Mouse (Mus musculus) 3T3-L1 (cell line): ENCODE measurements around the gene Shisa7.
"Not testable (repeated sequence)": the region's sequence is repeated elsewhere in the genome, so short reads cannot be mapped to it uniquely, and the experiment has no call there.

ENCODE experiments used
- DNase-seq: peaks from one replicate; pipeline ENCODE4 v3.0.0-alpha.2; 2015; ENCODE audit warnings: low read depth, low spot score

Shisa7 gene

GRCm38 (mm10) chr7:4844245-4844916, at the start of gene Shisa7:
Gene Shisa7 (minus strand): TSS chr7:4844696.
- DNase-seq: no peak

DNA sequence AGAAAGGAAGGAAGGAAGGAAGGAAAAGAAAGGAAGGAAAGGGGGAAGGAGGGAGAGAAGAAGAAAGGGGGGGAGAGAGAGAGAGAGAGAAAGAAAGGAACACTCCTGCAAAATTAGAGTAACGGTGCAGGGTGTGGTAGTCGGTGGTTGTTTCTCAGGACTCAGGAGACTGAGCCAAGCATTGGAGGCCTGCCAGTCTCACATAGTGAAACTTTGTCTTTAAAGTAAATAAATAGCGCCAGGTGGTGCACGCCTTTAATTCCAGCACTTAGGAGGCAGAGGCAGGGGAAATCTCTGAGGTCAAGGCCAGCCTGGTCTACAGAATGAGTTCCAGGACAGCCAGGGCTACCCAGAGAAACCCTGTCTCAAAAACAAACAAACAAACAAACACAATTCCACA, 42.2 kb upstream of the Shisa7 start:
- DNase-seq: peak; percentile 35

DNA sequence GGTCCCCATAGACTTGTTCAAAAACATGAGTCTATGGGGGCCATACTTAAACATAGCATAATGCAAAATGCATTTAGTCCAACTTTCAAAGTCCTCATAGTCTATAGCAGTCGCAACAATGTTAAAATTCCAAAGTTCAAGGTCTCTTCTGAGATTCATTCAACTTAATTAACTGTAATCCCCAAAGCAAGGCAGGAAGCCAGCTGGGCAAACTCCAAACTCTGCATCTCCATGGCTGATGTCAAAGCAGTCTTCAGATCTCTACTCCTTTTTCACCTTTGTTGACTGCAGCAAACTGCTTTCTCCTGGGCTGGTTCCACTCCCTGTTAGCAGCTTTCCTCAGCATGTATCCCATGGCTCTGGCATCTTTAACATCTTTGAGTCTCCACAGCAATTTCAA, 34.5 kb upstream of the Shisa7 start:
- not testable (repeated sequence) for DNase-seq

GRCm38 (mm10) chr7:4878186-4878585, 33.7 kb upstream of the Shisa7 start:
- DNase-seq: peak; percentile 34

- no peak for DNase-seq
These were observed 32.7 kb upstream of the Shisa7 start for GRCm38 (mm10) chr7:4877226-4877625.

DNA sequence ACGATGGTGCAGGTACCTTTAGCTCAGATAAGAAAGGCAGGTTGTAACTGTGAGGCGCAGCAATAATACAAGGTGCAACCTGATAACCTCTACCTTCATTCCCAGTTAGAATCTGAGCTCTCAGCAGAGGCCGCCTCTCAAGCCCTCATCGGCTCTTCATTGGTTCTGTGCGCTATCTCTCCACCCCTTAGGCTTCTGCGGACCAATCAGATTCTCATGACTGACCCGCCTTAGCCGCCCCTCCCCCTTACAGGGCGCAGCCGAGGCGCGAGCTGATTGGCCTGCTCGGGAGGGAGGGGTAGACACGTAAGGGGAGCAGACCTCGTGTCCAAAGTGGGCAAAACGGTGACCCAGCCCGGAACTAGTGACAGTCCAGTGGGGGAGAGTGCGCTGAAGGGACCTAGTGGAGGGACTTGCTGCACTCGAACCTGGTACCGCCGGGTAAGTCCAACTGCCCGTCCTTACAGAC, 32.3 kb upstream of the Shisa7 start, which contains the start of gene Isoc2a:
Gene Isoc2a (plus strand): TSS at position 401 of the 469 bp plus-strand sequence.
- DNase-seq: peak; percentile 92

DNA sequence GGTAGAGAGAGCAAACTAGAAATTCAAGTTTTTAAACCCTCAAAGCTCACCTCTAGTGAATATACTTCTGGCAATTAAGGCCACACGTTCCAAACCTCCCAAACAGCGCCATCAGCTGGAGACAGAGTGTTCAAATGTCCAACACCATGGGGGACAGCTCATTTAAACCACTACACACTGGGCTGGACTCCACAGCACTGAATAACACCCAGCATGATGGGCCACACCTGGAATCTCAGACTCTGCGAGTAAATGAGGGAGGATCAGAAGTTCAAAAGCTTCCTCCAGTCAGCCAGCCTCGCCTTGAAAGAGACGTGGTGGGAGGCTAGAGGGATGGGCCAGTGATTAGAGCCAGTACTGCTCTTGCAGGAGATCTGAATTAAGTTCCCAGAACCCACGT, 25.6 kb upstream of the Shisa7 start, which contains the start of gene Isoc2b:
Gene Isoc2b (minus strand): TSS at position 126 of the 400 bp plus-strand sequence.
- DNase-seq: no peak

DNA sequence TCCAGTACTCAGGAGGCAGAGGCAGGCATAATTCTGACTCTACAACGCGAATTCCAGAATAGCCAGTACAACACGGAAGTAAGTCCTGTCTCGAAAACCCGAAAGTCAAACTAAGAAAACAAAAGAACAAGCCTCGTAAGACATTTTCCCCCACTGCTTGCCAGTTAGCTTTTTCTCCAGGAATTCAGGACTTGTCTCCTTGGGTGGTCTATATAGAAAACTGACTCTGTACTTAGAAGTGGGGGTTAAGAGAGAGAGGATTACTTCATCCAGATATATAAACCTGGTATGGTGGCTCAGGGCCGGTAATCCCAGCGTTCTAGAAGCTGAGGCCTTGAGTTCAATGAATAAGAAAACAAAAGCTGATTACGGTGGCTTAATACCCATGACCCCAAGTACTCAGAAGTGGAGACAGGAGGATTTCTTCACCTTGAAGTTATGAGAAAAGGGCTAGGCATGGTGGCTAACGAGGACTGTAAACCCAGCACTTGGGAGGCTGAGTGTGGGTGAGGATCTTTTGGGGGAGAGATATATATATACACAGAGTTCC, 22.2 kb upstream of the Shisa7 start:
- peak; percentile 16 for DNase-seq

DNA sequence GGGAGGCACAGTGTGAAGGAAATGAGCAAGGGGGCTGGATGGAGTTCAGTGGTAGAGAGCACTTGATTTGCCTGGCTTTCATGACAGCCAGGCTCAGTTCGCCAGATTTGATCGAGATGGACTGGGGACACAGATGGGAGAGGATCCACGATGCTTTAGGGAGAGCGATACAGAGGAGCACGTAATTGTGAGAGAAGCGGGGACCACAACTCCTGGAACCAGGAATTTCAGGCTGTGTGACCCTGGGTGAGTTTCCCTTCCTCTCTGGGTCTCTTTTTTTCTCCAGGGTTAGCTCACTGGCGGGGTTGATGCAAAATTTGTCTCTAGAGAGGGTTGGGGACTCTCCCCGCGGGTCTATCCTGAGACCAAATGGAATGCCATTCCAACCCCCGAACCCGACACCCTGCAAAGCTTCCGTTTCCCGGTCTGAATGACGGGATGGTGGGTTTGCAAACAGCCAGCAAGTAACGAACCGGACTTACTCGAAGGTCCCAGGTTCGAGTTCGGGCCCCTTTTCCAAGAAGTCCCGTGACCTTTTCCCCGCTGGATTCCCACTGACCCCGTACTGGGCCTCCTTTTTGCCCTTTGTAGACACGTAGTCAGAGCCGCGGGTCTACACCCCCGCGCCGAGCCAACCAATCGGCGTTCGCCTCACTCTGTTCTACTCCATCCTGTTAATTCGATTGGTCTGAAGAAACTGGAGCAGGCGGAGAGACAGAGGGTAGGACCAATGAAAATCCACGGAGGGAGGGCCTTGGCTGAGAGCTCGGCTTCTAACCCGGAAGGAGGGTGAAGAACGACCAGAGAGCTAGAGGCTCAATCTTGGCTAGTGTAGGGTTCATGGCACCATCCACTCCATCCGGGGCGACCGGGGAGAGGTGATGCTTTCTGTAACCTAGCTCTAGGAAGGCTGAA, 21.3 kb upstream of the Shisa7 start:
- peak; percentile 94 for DNase-seq

DNA sequence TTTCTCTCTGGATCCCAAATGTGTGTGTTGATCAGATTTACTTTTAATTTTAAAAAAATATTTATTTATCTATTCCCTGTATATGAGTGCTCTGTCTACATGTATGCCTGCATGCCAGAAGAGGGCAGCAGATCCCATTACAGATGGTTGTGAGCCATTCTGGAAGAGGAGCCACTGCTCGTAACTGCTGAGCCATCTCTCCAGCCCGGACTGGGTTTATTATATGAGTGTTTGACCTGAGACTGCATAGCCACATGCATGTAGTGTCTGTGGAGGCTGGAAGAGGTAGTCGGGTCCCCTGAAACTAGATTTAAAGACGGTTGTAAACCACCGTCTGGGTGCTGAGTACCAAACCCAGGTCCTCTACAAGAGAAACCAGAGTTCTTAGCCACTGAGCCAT, 20.6 kb upstream of the Shisa7 start:
- DNase-seq: peak; percentile 64

DNA sequence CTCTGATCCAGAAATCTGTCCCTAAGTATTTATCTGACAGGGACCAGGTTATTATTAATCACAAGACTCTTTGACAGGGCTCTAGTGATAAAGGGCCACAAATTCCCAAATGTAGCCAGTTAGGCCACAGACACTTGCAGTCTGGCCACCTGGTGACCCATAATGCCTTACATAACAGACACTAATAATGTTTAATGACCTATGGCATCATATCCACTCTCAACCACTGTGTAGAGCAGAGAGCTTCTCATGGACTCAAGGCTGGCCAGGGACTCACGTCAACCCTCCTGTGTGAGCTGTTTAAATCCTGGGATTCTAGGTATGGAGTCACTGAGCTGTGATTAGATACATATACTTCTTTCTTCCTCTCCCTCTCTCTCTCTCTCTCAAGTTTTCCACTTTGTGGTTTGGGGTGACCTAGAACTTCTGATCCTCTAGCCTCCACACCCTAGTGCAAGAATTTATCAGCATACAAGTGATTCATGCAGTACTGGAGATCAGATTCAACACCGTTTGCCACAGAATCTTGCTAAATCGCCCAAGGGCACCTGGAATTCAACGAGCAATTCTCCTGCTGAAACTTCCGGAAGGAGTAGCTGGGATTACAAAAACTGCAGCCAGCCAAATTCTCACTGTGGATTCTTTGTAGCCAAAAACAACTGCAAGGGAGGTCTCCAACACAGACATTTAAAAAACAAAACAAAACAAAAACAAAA, 19.8 kb upstream of the Shisa7 start:
- DNase-seq: peak; percentile 64

GRCm38 (mm10) chr7:4863541-4864080, 19.1 kb upstream of the Shisa7 start:
- DNase-seq: peak; percentile 34

DNA sequence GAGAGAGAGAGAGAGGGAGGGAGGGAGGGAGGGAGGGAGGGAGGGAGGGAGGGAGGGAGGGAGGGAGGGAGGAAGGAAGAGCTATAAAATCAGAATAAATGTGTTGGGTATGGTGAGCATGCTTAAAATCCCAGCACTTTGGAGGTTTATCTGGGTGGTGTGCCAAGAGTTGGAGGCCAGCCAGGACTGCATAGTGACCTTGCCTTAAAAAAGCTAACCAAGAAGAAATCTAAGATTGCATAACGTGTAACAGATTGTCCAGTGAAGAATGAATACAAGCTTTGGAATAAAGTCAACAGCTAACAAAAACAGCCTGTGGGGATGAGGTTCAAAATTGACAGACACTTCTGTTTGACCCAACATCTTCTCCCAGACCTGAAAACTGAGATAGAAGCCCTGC, 18.5 kb upstream of the Shisa7 start:
- peak; percentile 87 for DNase-seq

- not testable (repeated sequence) for DNase-seq
These were observed 16.4 kb upstream of the Shisa7 start for GRCm38 (mm10) chr7:4860926-4861325.

DNA sequence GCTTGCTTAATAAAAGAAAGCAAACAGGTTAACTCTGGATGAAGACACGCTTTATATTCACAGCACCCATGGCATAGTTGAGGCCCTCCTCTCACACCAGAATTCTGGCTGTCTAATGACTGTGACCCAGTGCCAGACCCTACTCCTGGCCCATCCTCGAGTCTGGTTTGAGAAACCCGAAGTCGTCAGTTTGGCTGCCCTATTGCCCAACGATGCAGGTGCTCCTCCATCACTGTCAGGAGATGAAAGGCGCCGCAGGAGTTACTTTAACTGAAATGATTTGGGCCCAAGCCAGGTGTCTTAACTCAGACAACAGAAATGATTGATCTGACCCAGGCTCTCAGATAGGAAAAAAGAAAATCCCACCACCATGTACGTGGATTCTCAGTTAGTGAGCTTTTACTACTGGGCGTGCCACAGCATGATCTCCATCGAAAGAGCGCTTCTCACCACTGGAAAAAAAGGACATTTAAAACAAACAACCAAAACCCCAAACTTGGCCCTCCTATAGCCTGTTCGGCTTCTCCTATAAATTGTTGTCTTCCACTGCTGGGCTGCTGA, 15.0 kb upstream of the Shisa7 start:
- no peak for DNase-seq

- no peak for DNase-seq
These were observed 12.8 kb upstream of the Shisa7 start for GRCm38 (mm10) chr7:4857321-4857720.

DNA sequence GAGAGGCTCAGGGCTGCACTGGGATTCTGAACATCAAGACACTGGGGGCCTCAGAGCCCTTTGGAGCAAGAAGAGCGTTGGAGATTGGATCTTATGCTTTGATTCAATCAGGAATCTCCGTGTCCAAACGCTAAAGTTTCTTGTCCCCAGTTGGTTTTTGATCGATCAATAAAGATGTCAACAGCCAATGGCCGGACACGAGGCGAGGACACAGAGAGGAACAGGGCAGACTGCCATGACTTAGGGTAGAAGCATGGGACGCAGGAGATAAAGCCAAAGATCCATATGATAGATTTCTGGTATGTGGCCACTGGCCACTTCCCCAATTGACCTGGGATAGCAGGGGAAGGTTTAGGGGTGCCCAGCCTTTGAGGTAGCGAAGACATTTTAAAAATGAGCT, 12.0 kb upstream of the Shisa7 start:
- no peak for DNase-seq

DNA sequence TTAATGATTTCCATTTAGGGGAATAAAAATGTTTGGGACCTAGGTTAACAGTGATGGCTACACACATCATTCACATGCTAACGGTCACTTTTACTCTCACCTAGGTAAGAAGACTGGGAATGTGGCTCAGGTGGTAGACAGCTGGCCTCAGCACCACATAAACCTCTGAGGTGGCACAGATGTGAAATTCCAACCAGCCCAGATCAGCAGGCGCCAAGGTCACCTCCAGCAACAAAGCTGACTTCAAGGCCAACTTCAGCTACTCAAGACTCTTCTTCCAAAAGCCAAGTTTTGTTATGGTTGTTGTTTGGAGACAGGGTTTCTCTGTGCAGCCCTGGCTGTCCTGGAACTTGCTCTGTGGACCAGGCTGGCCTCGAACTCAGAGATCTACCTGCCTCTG, 9.1 kb upstream of the Shisa7 start:
- no peak for DNase-seq

DNA sequence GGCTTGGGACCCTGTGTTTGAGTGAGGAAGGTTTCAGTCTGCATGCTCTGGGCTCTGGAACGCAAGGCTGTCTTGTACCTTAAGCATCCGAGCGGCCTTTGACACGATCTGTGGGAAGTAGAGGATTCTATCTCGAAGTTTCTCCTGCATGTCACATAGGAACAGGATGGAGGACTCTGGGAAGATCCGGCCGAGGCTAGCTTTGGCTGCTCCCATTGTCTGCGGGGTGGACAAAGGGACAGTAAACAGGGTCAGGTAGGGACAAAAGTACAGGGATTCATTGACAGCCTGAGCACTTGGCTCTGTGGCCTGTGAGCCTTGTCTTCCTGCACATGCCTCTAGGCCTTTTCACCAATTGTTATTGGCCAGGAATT, 6.8 kb upstream of the Shisa7 start:
- DNase-seq: no peak

- DNase-seq: no peak
These were observed 6.3 kb upstream of the Shisa7 start for GRCm38 (mm10) chr7:4850621-4851314.
